Mouse (Mus musculus): ENCODE results near the gene Cenpv. TPM values are rescaled to one million over a fixed set of nuclear protein-coding genes. Genes with fewer than 3 reads are reported as not detected.

Cenpv gene
- polyA plus RNA-seq, 1 experiment from 2014 or later = 26.0 TPM

DNA sequence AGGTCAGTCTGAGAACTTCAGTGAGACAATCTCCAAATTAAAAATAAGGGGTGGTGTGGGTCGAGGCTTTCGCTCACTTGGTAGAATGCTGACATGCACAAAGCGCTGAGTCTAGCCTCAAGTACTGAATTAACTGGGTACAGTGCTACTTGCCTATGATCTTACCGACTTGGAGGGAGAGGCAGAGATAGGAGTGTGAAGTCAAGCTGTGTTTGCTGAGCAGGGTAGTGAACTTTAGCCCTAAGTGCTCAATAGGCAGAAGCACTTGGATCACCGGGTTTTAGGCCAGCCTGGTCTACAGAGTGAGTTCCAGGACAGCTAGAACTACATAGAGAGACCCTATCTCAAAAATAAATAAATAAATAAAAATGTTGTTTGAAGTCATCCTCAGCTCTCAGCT, 18.1 kb upstream of the Cenpv start:
- Histone ChIP-seq H3K27me3 (replicated peaks; ENCODE audit: control insufficient read depth, insufficient read depth, low read length) (no peaks in the 10 kb centered on the region), H3K9me3 (ENCODE audit: control insufficient read depth, low read length) (no peaks in the 10 kb centered on the region), H3K27ac (replicated peaks; ENCODE audit: low read depth, low read length) (no peak overlapping the region), H3K4me2 (ENCODE audit: low read depth, low read length) (no peak overlapping the region), H3K4me1 (ENCODE audit: control insufficient read depth, insufficient read depth, low read length) (peaks cover 18% of the 10 kb centered on the region), H3K9ac (ENCODE audit: low read depth, low read length) (no peak overlapping the region), H3K36me3 (ENCODE audit: control insufficient read depth, insufficient read depth, low read length) (peaks cover 28% of the 10 kb centered on the region), H3K4me3 (ENCODE audit: low read depth, low read length) (no peak overlapping the region)
- DNase-seq (ENCODE audit: low spot score) (no peak), ATAC-seq (ENCODE audit: low read depth) (no peak)
- WGBS = 73% methylated on average over 5 of the region's 5 CpGs

DNA sequence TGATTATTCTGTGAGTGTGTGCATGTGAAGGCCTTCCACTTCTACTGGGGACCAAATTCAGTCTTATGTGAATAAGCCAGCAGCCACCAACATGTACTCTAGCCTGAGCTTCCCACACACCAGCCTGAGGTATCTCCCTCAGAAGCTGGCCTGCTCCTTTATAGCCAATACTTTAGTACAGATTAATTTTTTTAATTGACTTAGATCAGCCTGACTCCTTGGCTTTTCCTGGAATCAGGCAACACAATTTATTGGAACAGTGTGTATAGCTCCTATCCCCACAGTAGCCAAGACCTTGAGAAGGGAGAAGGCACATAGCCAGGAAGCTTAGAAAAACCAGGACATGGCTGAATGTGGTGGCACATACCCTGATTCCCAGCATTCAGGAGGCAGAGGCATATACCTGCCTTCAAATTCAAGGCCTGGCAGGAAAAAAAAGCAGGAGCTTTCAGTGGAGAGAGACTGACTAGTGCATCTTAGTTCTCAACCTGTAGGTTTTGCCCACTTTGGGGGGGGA, 16.9 kb upstream of the Cenpv start:
- H3K4me1 ChIP-seq (ENCODE audit: control insufficient read depth, insufficient read depth, low read length) = peaks cover 18% of the 10 kb centered on the region
- no peak overlapping the region; the same call in 1 of the 2 replicates for H3K27ac ChIP-seq (replicated peaks; ENCODE audit: low read depth, low read length)
- no peaks in the 10 kb centered on the region for H3K27me3 ChIP-seq (replicated peaks; ENCODE audit: control insufficient read depth, insufficient read depth, low read length)
- no peak overlapping the region for H3K4me3 ChIP-seq (ENCODE audit: low read depth, low read length)
- DNase-seq (ENCODE audit: low spot score) = no peak
- H3K4me2 ChIP-seq (ENCODE audit: low read depth, low read length) = no peak overlapping the region
- H3K9ac ChIP-seq (ENCODE audit: low read depth, low read length) = no peak overlapping the region
- H3K36me3 ChIP-seq (ENCODE audit: control insufficient read depth, insufficient read depth, low read length) = peaks cover 28% of the 10 kb centered on the region
- ATAC-seq (ENCODE audit: low read depth) = no peak
- H3K9me3 ChIP-seq (ENCODE audit: control insufficient read depth, low read length) = no peaks in the 10 kb centered on the region

DNA sequence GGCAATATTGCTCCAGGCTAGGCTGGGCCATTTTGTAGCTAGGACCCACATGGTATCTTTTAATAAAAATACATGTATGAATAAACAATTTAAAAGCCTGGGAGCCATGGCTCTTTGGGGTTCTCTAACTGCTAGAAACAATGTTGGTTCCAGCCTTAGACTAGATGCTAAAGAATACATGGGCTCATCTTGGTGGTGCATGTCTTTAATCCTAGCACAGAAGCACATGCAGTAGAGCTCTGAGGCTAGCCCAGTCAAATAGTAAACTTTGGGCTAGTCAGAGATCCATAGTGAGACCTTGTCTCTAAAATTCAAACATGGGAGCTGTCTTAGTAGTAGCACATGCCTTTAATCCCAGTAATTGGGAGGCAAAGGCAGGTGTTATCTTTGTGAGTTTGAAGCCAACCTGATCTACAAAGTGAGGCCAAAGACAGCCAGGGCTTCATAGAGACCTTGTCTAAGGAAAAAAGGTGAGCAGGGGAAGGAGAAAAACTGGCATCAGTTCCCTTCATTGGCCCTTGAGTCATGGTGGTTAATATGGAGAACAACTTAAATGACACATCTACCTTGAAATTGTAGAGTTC, 16.0 kb upstream of the Cenpv start:
- DNase-seq (ENCODE audit: low spot score) = no peak
- Histone ChIP-seq H3K27me3 (replicated peaks; ENCODE audit: control insufficient read depth, insufficient read depth, low read length) (no peaks in the 10 kb centered on the region), H3K4me3 (ENCODE audit: low read depth, low read length) (no peak overlapping the region), H3K4me2 (ENCODE audit: low read depth, low read length) (peak overlapping the region; percentile 97; the same call in 1 of the 2 replicates), H3K36me3 (ENCODE audit: control insufficient read depth, insufficient read depth, low read length) (peaks cover 28% of the 10 kb centered on the region), H3K4me1 (ENCODE audit: control insufficient read depth, insufficient read depth, low read length) (peaks cover 18% of the 10 kb centered on the region), H3K9me3 (ENCODE audit: control insufficient read depth, low read length) (no peaks in the 10 kb centered on the region), H3K27ac (replicated peaks; ENCODE audit: low read depth, low read length) (no peak overlapping the region), H3K9ac (ENCODE audit: low read depth, low read length) (no peak overlapping the region)
- ATAC-seq (ENCODE audit: low read depth) = no peak

DNA sequence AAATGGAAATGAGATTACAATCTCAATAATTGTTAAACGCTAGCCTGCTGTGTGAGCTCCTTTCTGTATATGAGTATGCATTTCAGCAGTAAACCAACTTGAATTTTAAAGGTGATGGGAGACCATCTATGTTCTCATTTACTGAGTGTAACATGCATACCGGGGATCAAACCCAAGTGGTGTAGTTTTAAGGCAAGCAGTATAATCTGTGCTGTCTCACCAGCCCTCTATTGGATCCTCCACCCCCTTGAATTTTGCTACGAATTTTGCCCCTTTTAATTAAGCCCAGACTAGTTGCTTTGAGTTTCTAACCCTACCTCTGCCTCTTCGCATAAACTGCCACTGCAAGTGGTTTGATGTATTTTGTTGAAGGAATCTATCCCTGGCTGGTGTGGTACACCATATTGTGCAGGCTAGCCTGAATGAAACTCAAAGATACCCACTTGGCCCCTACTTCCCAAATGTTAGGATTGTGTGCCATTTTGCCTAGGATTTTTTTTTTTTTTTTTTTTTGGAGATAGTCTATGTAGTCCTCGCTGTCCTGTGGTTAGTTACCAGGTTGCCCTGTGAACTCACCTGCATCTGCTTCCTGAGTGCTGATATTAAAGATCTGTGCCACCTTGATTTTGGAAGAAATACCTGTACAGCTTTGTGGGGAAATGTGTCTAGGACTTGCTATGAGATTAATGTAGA, 15.2 kb upstream of the Cenpv start:
- DNase-seq (ENCODE audit: low spot score) (no peak), ATAC-seq (ENCODE audit: low read depth) (no peak)
- Histone ChIP-seq H3K4me2 (ENCODE audit: low read depth, low read length) (peak overlapping the region; percentile 97), H3K4me3 (ENCODE audit: low read depth, low read length) (peak overlapping the region; percentile 48), H3K4me1 (ENCODE audit: control insufficient read depth, insufficient read depth, low read length) (peaks cover 20% of the 10 kb centered on the region), H3K9me3 (ENCODE audit: control insufficient read depth, low read length) (no peaks in the 10 kb centered on the region), H3K9ac (ENCODE audit: low read depth, low read length) (peak overlapping the region; percentile 34; the same call in 1 of the 2 replicates), H3K27me3 (replicated peaks; ENCODE audit: control insufficient read depth, insufficient read depth, low read length) (no peaks in the 10 kb centered on the region), H3K36me3 (ENCODE audit: control insufficient read depth, insufficient read depth, low read length) (peaks cover 28% of the 10 kb centered on the region), H3K27ac (replicated peaks; ENCODE audit: low read depth, low read length) (no peak overlapping the region)
- WGBS = 68% methylated on average over 5 of the region's 5 CpGs

DNA sequence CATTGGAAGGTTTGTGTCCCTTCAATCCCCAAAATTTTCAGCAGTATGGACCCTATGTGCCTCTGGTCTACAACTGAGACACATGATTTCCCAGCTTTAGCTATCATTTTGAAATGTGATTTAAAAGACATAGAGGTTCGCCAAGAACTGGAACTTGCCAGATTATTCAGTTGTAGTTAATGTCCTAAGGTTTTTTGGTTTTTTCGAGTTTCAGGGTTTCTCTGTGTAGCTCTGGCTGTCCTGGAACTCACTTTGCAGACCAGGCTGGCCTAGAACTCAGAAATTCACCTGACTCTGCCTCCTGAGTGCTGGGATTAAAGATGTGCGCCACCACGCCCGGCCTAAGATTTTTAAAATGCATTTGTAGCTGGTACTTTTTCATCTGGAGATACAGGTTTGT, 14.6 kb upstream of the Cenpv start:
- Histone ChIP-seq H3K4me3 (ENCODE audit: low read depth, low read length) (peak overlapping the region; percentile 48), H3K4me2 (ENCODE audit: low read depth, low read length) (peak overlapping the region; percentile 97), H3K27me3 (replicated peaks; ENCODE audit: control insufficient read depth, insufficient read depth, low read length) (no peaks in the 10 kb centered on the region), H3K9ac (ENCODE audit: low read depth, low read length) (peak overlapping the region; percentile 55), H3K36me3 (ENCODE audit: control insufficient read depth, insufficient read depth, low read length) (peaks cover 28% of the 10 kb centered on the region), H3K9me3 (ENCODE audit: control insufficient read depth, low read length) (no peaks in the 10 kb centered on the region), H3K27ac (replicated peaks; ENCODE audit: low read depth, low read length) (no peak overlapping the region), H3K4me1 (ENCODE audit: control insufficient read depth, insufficient read depth, low read length) (peaks cover 21% of the 10 kb centered on the region)
- no peak for DNase-seq (ENCODE audit: low spot score)
- 84% methylated on average over 5 of the region's 5 CpGs for WGBS
- no peak for ATAC-seq (ENCODE audit: low read depth)

DNA sequence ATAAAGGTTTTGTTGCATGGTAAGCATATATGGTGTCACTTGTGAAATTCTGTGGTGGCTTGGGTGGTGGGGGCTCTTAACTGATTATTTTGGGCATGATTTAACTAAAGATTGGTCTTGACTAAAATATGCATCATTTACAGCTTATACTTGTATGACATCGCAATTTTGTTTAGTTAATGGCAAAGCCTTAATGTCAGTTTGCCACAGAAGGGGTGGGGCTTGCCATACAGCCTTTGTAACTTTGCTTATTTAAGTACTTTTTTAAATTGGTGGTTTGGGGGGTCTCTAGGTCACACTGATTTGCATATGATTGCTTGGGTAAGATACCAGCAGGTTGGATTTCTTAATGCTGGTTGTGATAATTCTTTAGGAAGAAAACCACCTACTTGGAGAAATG, 14.1 kb upstream of the Cenpv start:
- Histone ChIP-seq H3K9me3 (ENCODE audit: control insufficient read depth, low read length) (no peaks in the 10 kb centered on the region), H3K4me2 (ENCODE audit: low read depth, low read length) (peak overlapping the region; percentile 97), H3K9ac (ENCODE audit: low read depth, low read length) (peak overlapping the region; percentile 55), H3K27me3 (replicated peaks; ENCODE audit: control insufficient read depth, insufficient read depth, low read length) (no peaks in the 10 kb centered on the region), H3K36me3 (ENCODE audit: control insufficient read depth, insufficient read depth, low read length) (peaks cover 28% of the 10 kb centered on the region), H3K4me1 (ENCODE audit: control insufficient read depth, insufficient read depth, low read length) (peaks cover 20% of the 10 kb centered on the region), H3K4me3 (ENCODE audit: low read depth, low read length) (peak overlapping the region; percentile 48), H3K27ac (replicated peaks; ENCODE audit: low read depth, low read length) (no peak overlapping the region)
- WGBS = 37% methylated on average over 1 of the region's 1 CpGs
- ATAC-seq (ENCODE audit: low read depth) (no peak), DNase-seq (ENCODE audit: low spot score) (no peak)

DNA sequence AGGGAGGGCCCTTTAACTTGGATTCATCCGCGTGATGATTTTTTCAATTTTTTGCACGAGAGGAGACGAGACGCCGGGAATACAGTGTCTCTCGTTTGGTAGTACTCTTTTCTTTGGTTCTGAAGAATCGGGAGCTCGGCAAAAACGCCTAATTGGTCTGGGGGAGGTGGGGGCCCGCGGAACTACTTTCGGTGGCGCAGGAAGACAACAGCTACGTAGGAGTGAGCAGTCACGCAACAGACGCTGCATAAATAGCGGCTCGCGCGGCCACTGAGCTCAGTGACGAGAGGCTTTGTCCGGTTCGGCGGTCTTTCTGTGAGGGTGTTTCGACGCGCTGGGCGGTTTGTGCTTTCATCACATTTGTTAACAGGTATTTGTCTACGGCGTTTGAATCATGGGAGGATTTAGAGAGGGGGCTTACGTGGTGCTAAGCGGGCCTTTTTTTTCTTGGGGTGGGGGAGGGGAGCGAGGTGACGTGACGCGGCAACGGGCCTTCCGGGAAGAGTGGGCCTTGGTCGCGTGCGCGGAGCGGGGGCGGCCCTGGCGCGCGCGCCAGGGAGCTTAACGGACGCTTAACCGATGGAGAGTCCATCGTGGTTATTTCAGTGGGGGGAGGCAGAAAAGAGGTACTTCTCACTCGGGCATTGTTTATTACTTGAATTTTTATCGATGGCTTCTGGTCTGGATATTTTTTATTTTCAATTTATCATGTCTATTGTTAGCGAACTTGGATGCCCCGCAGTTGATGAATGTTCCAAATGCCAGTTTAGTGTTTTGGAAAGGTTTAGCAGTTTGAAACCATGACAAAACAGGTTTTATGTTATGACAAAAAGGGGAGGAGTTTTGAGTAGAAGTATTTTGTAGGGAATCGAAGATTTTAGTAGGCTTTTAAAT, 12.4 kb upstream of the Cenpv start:
- H3K27ac ChIP-seq (replicated peaks; ENCODE audit: low read depth, low read length) = peak overlapping the region; percentile 99
- no peaks in the 10 kb centered on the region for H3K27me3 ChIP-seq (replicated peaks; ENCODE audit: control insufficient read depth, insufficient read depth, low read length)
- DNase-seq (ENCODE audit: low spot score) (peak; percentile 95), ATAC-seq (ENCODE audit: low read depth) (peak; percentile 88)
- H3K9ac ChIP-seq (ENCODE audit: low read depth, low read length) = peak overlapping the region; percentile 97
- WGBS = under 1% methylated on average over 57 of the region's 58 CpGs
- peak overlapping the region; percentile 86 for H3K4me2 ChIP-seq (ENCODE audit: low read depth, low read length)
- peaks cover 18% of the 10 kb centered on the region for H3K4me1 ChIP-seq (ENCODE audit: control insufficient read depth, insufficient read depth, low read length)
- peak overlapping the region; percentile 76 for H3K4me3 ChIP-seq (ENCODE audit: low read depth, low read length)
- H3K36me3 ChIP-seq (ENCODE audit: control insufficient read depth, insufficient read depth, low read length) = peaks cover 28% of the 10 kb centered on the region
- no peaks in the 10 kb centered on the region for H3K9me3 ChIP-seq (ENCODE audit: control insufficient read depth, low read length)

DNA sequence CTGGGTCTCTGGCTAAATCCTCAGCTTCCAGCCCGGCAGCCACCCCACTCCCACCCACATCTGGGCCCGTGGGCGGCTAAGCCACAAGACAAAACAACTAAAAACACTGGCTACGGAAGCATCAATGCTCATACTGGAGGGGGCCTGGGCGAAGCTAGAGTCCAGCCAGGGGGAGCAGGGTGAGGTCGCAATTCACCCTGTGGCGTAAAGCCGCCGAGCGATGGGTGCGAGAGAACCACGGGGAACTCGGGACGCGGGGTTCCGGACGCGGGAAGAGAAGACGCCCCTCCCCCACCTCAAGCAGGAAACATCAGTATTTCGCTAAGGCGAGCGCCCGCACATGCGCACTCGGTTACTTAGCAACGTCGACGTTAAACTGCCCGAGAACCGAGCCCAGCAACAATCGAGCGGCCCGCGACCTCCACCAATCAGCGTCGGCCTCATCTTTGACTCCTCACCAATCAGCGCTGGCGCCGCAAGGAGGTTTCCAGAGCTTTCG, 11.7 kb upstream of the Cenpv start, which contains the start of gene Ubb:
Gene Ubb (plus strand): TSS at position 445 of the 499 bp plus-strand sequence.
- peak; percentile 100 for DNase-seq (ENCODE audit: low spot score)
- Histone ChIP-seq H3K9me3 (ENCODE audit: control insufficient read depth, low read length) (no peaks in the 10 kb centered on the region), H3K4me2 (ENCODE audit: low read depth, low read length) (peak within 1 kb of the TSS; percentile 86), H3K4me3 (ENCODE audit: low read depth, low read length) (peak within 1 kb of the TSS; percentile 76), H3K36me3 (ENCODE audit: control insufficient read depth, insufficient read depth, low read length) (peaks cover 28% of the 10 kb centered on the region), H3K27me3 (replicated peaks; ENCODE audit: control insufficient read depth, insufficient read depth, low read length) (no peaks in the 10 kb centered on the region), H3K27ac (replicated peaks; ENCODE audit: low read depth, low read length) (peak within 1 kb of the TSS; percentile 99), H3K4me1 (ENCODE audit: control insufficient read depth, insufficient read depth, low read length) (peaks cover 18% of the 10 kb centered on the region), H3K9ac (ENCODE audit: low read depth, low read length) (peak within 1 kb of the TSS; percentile 97)
- under 1% methylated on average over 39 of the region's 40 CpGs for WGBS
- peak; percentile 97 for ATAC-seq (ENCODE audit: low read depth)
